Mouse (Mus musculus) embryonic facial prominence, embryonic 11.5 days (tissue): ENCODE measurements around the gene Adamts8. TPM values are rescaled to one million over a fixed set of nuclear protein-coding genes. Genes with fewer than 3 reads are reported as not detected.

Source experiments
- ATAC-seq: fragments of 200-750 bp; cut with Nextera tagmentation; replicated peaks from 2 replicates; pipeline ENCODE4 v1.8.0; 2017; ENCODE audit warnings: low read depth; ENCODE audit not compliant: insufficient number of reproducible peaks, low FRiP score, low TSS enrichment
- DNase-seq: peaks from one replicate; pipeline ENCODE4 v3.0.0-alpha.2; 2015; ENCODE audit warnings: low spot score
- H3K27ac ChIP-seq: fragments of 300-500 bp; sonication (generic); replicated peaks from 2 replicates; pipeline ENCODE4 v1.5.1; 2014; ENCODE audit warnings: mild to moderate bottlenecking, low read depth, low read length, control low read depth
- H3K27me3 ChIP-seq: fragments of 300-500 bp; sonication (generic); 2 replicates; pipeline ENCODE4 v1.6.1; 2014; ENCODE audit warnings: mild to moderate bottlenecking, low read length, moderate library complexity, mixed read lengths; ENCODE audit not compliant: control insufficient read depth, insufficient read depth
- H3K36me3 ChIP-seq: fragments of 300-500 bp; sonication (generic); replicated peaks from 2 replicates; pipeline ENCODE4 v1.6.1; 2014; ENCODE audit warnings: low read depth, mild to moderate bottlenecking, low read length, moderate library complexity, mixed read lengths; ENCODE audit not compliant: control insufficient read depth, insufficient read depth
- H3K4me1 ChIP-seq: fragments of 300-500 bp; sonication (generic); 2 replicates; pipeline ENCODE4 v1.6.1; 2014; ENCODE audit warnings: low read length, mixed read lengths; ENCODE audit not compliant: control insufficient read depth, insufficient read depth
- H3K4me2 ChIP-seq: fragments of 300-500 bp; sonication (generic); 2 replicates; pipeline ENCODE4 v1.6.1; 2014; ENCODE audit warnings: low read depth, mild to moderate bottlenecking, control low read depth, low read length, moderate library complexity
- H3K4me3 ChIP-seq: fragments of 300-500 bp; sonication (generic); 2 replicates; pipeline ENCODE4 v1.5.1; 2014; ENCODE audit warnings: low read depth, low read length, control low read depth
- H3K9ac ChIP-seq: fragments of 300-500 bp; sonication (generic); replicated peaks from 2 replicates; pipeline ENCODE4 v1.6.1; 2014; ENCODE audit warnings: mild to moderate bottlenecking, control low read depth, low read length
- H3K9me3 ChIP-seq: fragments of 300-500 bp; sonication (generic); replicated peaks from 2 replicates; pipeline ENCODE4 v1.6.1; 2016; ENCODE audit warnings: mild to moderate bottlenecking, low read length, inconsistent platforms, mixed read lengths; ENCODE audit not compliant: control insufficient read depth
- WGBS: fragments of 180-500 bp; shearing (Covaris S2); extraction: QIAGEN DNeasy Blood & Tissue Kit; methylation state at CpG from one replicate; pipeline ENCODE4 v1.1.7; 2014; 5-methylcytosine and 5-hydroxymethylcytosine counted together
- polyA plus RNA-seq: library from polyadenylated mRNA; unstranded; fragments of >200 nt; fragmentation: Nextera tagmentation; extraction: Ambion mirVana; gene quantifications from 2 replicates; pipeline ENCODE4 v1.2.1, GENCODE M21; 2014

Adamts8 gene
- 0.59 and 0.64 TPM in 2 replicates for polyA plus RNA-seq

DNA sequence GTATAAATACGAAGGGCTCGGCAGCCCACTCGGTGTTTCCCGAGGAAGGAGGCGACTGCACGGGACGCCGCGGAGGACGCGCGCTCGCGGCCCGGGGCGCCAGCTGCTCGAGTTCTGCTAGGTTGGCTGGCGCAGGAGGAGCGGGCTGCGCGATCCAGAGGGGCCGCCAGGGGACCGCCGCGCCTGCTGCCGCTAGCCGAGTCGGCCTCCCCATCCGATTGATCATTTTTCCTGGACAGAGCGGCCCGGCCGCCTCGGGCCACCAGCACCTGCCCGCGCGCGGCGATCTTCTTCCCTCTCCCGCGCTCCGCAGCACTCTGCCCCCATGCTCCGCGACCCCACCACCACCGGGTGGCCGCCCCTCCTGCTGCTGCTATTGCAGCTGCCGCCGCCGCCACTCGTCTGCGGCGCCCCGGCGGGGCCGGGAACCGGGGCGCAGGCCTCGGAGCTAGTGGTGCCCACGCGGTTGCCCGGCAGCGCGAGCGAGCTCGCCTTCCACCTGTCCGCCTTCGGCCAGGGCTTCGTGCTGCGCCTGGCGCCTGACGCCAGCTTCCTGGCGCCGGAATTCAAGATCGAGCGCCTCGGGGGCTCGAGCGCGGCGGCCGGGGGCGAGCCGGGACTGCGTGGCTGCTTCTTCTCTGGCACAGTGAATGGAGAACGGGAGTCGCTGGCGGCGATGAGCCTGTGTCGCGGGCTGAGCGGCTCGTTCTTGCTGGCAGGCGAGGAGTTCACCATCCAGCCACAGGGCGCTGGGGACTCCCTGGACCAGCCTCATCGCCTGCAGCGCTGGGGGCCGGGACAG is at the start of gene Adamts8:
Adamts8 (plus strand) TSS at position 51 of the 802 bp plus-strand sequence.
- H3K36me3 ChIP-seq = no peaks in the 10 kb centered on the region
- H3K4me1 ChIP-seq = peaks cover 2% of the 10 kb centered on the region; the same call in 1 of the 2 replicates
- H3K27ac ChIP-seq = no peak within 1 kb of the TSS
- H3K9ac ChIP-seq = peak within 1 kb of the TSS; percentile 48
- peak; percentile 74 for ATAC-seq
- WGBS = under 1% methylated on average over 90 of the region's 96 CpGs
- peak within 1 kb of the TSS; percentile 99 for H3K4me2 ChIP-seq
- peak within 1 kb of the TSS; percentile 58 for H3K4me3 ChIP-seq
- H3K9me3 ChIP-seq = no peaks in the 10 kb centered on the region
- DNase-seq = peak; percentile 77
- H3K27me3 ChIP-seq = peaks cover 42% of the 10 kb centered on the region

DNA sequence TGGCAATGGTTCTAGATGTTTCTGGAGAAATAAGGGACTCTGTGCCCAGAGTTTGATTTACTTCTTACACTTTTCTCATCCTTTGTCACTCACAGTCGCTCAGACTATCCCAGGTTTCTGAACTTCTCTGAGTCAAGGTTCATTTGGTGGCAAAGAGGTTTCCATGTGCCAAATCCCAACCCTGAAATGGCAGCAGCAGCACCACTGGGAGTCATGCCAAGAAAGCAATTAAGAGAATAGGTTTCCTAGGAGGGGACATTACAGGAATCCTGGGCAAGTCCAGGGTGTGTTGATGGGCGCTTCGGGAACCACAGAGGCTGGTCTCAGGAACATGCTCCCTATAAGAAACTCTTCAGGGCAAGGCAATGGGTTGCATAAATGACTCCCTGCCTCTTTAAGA is 46.7 kb upstream of the Adamts8 start:
- ATAC-seq = no peak
- Histone ChIP-seq H3K27me3 (no peaks in the 10 kb centered on the region), H3K36me3 (no peaks in the 10 kb centered on the region), H3K4me2 (no peak overlapping the region), H3K9me3 (no peaks in the 10 kb centered on the region), H3K9ac (no peak overlapping the region), H3K27ac (no peak overlapping the region), H3K4me1 (no peaks in the 10 kb centered on the region), H3K4me3 (no peak overlapping the region)
- 94% methylated on average over 3 of the region's 3 CpGs for WGBS
- no peak for DNase-seq

DNA sequence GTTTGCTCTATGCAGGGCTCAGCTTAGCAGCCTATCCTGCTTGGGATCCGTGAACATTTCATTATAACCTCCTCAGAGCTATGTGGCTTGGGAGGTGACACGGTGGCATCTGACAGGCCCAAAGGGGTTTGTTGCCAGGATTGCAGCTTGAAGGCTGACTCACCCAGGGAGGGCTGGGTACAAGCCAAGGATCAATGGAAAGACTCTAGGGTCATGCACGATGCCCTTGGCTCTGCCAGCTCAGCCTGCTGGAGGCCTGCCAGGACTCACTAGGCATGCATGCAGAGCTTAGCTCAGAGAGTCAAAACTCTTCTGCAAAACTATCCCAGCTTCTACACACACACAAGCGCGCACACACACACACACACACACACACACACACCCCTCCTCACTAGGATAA is 45.6 kb upstream of the Adamts8 start:
- 87% methylated on average over 5 of the region's 5 CpGs for WGBS
- no peak overlapping the region for H3K4me3 ChIP-seq
- ATAC-seq (no peak), DNase-seq (no peak)
- H3K4me2 ChIP-seq = no peak overlapping the region
- no peaks in the 10 kb centered on the region for H3K9me3 ChIP-seq
- H3K27ac ChIP-seq = no peak overlapping the region
- H3K36me3 ChIP-seq = no peaks in the 10 kb centered on the region; the same call in 1 of the 2 replicates
- no peak overlapping the region for H3K9ac ChIP-seq
- H3K4me1 ChIP-seq = no peaks in the 10 kb centered on the region
- no peaks in the 10 kb centered on the region for H3K27me3 ChIP-seq

DNA sequence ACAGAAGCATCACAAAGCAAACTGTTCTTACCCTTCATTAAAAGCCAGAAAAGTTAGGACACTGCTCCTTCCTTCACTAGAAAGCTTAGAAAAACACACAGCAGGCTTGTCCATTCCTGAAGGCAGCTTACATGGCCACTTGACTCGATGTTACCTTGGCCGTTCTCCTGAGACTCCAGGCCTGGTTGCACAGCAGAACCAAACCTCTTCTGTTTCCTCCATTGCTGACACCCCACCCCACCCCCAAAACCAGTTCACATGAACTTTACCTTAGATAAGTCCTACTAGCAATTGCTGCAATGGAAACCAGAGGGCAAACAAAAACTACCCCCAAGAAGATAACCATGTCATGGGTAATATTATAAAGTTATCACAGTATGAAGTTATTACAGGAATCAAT is 45.2 kb upstream of the Adamts8 start:
- no peak overlapping the region for H3K9ac ChIP-seq
- ATAC-seq = no peak
- H3K4me1 ChIP-seq = no peaks in the 10 kb centered on the region
- H3K4me2 ChIP-seq = no peak overlapping the region
- no peak overlapping the region for H3K27ac ChIP-seq
- DNase-seq = no peak
- H3K27me3 ChIP-seq = no peaks in the 10 kb centered on the region
- no peak overlapping the region for H3K4me3 ChIP-seq
- 74% methylated on average over 2 of the region's 2 CpGs for WGBS
- no peaks in the 10 kb centered on the region; the same call in 1 of the 2 replicates for H3K36me3 ChIP-seq
- H3K9me3 ChIP-seq = no peaks in the 10 kb centered on the region

DNA sequence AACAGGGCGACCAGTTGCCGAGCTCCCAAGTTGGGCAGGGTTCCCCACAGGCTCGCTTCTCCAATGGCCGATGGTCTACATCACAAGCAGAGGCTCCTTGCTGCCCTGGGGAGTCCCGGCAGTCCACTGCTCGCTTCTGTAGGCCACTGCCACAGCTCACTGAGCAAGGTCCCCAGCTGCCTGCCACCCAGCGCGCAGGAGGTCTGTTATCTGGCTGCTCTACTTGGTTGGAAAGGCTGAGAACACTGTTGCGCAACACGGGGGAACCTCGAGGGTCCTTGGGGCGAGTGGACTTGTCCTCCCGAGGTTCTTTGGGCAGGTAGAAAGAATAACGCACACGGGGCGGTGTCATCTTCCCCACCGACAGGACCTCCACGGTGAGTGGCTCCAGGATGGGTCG is 40.2 kb upstream of the Adamts8 start:
- no peak overlapping the region for H3K9ac ChIP-seq
- WGBS = 97% methylated on average over 19 of the region's 19 CpGs
- no peaks in the 10 kb centered on the region; the same call in 1 of the 2 replicates for H3K36me3 ChIP-seq
- no peak for ATAC-seq
- no peaks in the 10 kb centered on the region for H3K4me1 ChIP-seq
- no peak for DNase-seq
- H3K27me3 ChIP-seq = no peaks in the 10 kb centered on the region
- H3K9me3 ChIP-seq = no peaks in the 10 kb centered on the region
- no peak overlapping the region for H3K27ac ChIP-seq
- H3K4me2 ChIP-seq = no peak overlapping the region
- H3K4me3 ChIP-seq = no peak overlapping the region

DNA sequence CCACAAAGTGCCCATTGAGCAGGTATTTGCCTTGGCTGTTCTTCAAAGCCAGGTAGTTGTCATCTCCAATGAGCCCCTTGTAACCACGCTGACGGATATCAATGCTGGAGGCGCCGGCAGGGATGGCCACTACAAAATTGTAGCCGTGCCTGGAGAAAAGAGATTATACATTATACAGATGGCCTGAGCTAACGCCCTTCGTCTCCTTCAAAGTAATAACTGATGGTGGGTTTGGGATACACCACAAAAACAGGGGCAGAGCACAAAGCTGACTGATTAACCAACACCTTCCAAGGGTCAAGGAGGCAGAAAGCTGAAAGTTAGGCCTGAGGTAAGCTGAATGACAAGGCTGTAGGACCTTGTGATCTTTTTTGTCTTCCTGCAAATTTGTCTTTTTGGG is 39.7 kb upstream of the Adamts8 start:
- Histone ChIP-seq H3K9ac (no peak overlapping the region), H3K36me3 (no peaks in the 10 kb centered on the region; the same call in 1 of the 2 replicates), H3K4me3 (no peak overlapping the region), H3K4me2 (no peak overlapping the region), H3K9me3 (no peaks in the 10 kb centered on the region), H3K4me1 (no peaks in the 10 kb centered on the region), H3K27ac (no peak overlapping the region), H3K27me3 (no peaks in the 10 kb centered on the region)
- no peak for ATAC-seq
- 97% methylated on average over 7 of the region's 7 CpGs for WGBS
- DNase-seq = no peak

DNA sequence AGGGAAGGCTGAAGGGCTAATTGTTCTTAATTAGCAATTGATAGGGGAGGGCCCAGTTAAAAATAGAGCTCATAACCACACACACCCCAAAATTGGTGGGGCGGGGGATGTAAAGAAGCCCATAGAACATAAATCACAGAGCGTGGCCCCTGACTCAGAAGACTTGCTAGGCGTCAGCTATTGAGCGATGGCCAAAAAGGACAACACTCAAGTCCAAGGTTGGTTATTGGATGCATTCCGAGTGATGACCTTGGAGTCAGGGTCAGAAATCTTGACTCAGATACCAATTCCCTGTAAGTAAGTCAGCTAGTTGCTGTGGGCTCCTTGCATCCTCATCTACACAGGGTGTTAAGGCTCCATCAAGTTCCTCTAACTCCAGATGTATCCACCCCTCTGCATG is 39.1 kb upstream of the Adamts8 start:
- Histone ChIP-seq H3K27ac (no peak overlapping the region), H3K27me3 (no peaks in the 10 kb centered on the region), H3K9ac (no peak overlapping the region), H3K9me3 (no peaks in the 10 kb centered on the region), H3K4me2 (no peak overlapping the region), H3K36me3 (no peaks in the 10 kb centered on the region; the same call in 1 of the 2 replicates), H3K4me1 (no peaks in the 10 kb centered on the region), H3K4me3 (no peak overlapping the region)
- ATAC-seq = no peak
- 97% methylated on average over 5 of the region's 5 CpGs for WGBS
- DNase-seq = no peak

DNA sequence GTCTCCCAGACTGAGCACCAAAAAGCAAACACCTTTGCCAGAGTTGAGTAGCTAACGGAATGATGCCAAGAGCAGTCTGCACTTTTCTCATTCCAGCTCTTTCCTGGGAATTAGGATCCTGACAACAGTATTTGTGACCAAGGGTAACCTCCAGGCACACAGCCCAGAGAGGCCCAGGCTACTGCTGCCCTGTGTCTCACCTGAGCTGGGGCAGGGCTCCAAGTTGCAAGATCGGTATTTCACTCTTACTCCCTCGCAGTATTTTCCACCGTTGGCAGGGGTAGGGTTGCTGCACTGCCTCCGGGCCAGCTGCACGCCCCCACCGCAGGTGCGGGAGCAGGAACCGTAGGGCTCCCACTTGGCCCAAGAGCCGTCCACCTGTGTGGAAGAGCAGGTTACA is 36.5 kb upstream of the Adamts8 start:
- Histone ChIP-seq H3K9ac (no peak overlapping the region), H3K4me3 (no peak overlapping the region), H3K36me3 (no peaks in the 10 kb centered on the region; the same call in 1 of the 2 replicates), H3K27ac (no peak overlapping the region), H3K4me2 (no peak overlapping the region), H3K4me1 (no peaks in the 10 kb centered on the region), H3K9me3 (no peaks in the 10 kb centered on the region), H3K27me3 (no peaks in the 10 kb centered on the region)
- WGBS = 86% methylated on average over 10 of the region's 10 CpGs
- ATAC-seq (no peak), DNase-seq (no peak)
